Mouse (Mus musculus) C2C12 (cell line): ENCODE results near the gene Tmem168.

Experiments
- CTCF ChIP-seq: IDR thresholded peaks from one replicate; pipeline ENCODE4 v1.5.1; 2011; ENCODE audit not compliant: control insufficient read depth, insufficient read depth, insufficient read length
- FOSL1 ChIP-seq: IDR thresholded peaks from one replicate; pipeline ENCODE4 v1.8.0; 2011; ENCODE audit warnings: mild to moderate bottlenecking, low read length; ENCODE audit not compliant: poor library complexity, insufficient read depth, severe bottlenecking
- MYOD1 ChIP-seq: IDR thresholded peaks from one replicate; pipeline ENCODE4 v1.6.1; 2011; ENCODE audit warnings: low read depth; ENCODE audit not compliant: control insufficient read depth, insufficient read length
- MYOG ChIP-seq: IDR thresholded peaks from one replicate; pipeline ENCODE4 v1.6.1; 2011; ENCODE audit not compliant: control insufficient read depth, insufficient read length; ENCODE audit errors: extremely low read depth

GRCm38 (mm10) chr6:13606394-13606793, 1.5 kb downstream of the Tmem168 start:
- TF ChIP-seq FOSL1 (no peak), MYOD1 (no peak), CTCF (no peak), MYOG (no peak)
